Mouse (Mus musculus) kidney, adult 9 months (tissue): ENCODE data around the gene Rbfox1.

Source experiments
- DNase-seq: peaks from one replicate; pipeline ENCODE4 v3.0.0; 2022

Gene Rbfox1

GRCm38 (mm10) chr16:6503573-6504331 lies 618.6 kb downstream of the Rbfox1 start:
- peak; percentile 62 for DNase-seq

GRCm38 (mm10) chr16:6508924-6509323 lies 623.8 kb downstream of the Rbfox1 start:
- DNase-seq = no peak

GRCm38 (mm10) chr16:6519474-6519873 lies 634.3 kb downstream of the Rbfox1 start:
- no peak for DNase-seq

GRCm38 (mm10) chr16:6525507-6526170 lies 640.5 kb downstream of the Rbfox1 start:
- no peak for DNase-seq

- no peak for DNase-seq
These were observed 646.3 kb downstream of the Rbfox1 start for GRCm38 (mm10) chr16:6531459-6531858.

GRCm38 (mm10) chr16:6532077-6532995 lies 647.2 kb downstream of the Rbfox1 start:
- DNase-seq = no peak

GRCm38 (mm10) chr16:6555776-6556175 lies 670.6 kb downstream of the Rbfox1 start:
- DNase-seq = no peak

- DNase-seq = no peak
These were observed 672.6 kb downstream of the Rbfox1 start for GRCm38 (mm10) chr16:6557726-6558125.

- DNase-seq = no peak
These were observed 699.5 kb downstream of the Rbfox1 start for GRCm38 (mm10) chr16:6584700-6585099.

- DNase-seq = no peak
These were observed 700.0 kb downstream of the Rbfox1 start for GRCm38 (mm10) chr16:6585204-6585603.

- no peak for DNase-seq
These were observed 731.4 kb downstream of the Rbfox1 start for GRCm38 (mm10) chr16:6616526-6616925.

GRCm38 (mm10) chr16:6640330-6640729 lies 755.2 kb downstream of the Rbfox1 start:
- DNase-seq = no peak

- DNase-seq = no peak
These were observed 761.8 kb downstream of the Rbfox1 start for GRCm38 (mm10) chr16:6646941-6647340.

GRCm38 (mm10) chr16:6648753-6649152 lies 763.6 kb downstream of the Rbfox1 start:
- no peak for DNase-seq

GRCm38 (mm10) chr16:6658594-6658993 lies 773.4 kb downstream of the Rbfox1 start:
- DNase-seq = no peak

- no peak for DNase-seq
These were observed 801.1 kb downstream of the Rbfox1 start for GRCm38 (mm10) chr16:6686076-6686757.

- DNase-seq = no peak
These were observed 819.7 kb downstream of the Rbfox1 start for GRCm38 (mm10) chr16:6704847-6705246.

- DNase-seq = no peak
These were observed 827.2 kb downstream of the Rbfox1 start for GRCm38 (mm10) chr16:6712341-6712740.

GRCm38 (mm10) chr16:6715245-6715644 lies 830.1 kb downstream of the Rbfox1 start:
- DNase-seq = no peak

GRCm38 (mm10) chr16:6716214-6716911 lies 831.2 kb downstream of the Rbfox1 start:
- DNase-seq = peak; percentile 2

- DNase-seq = no peak
These were observed 833.9 kb downstream of the Rbfox1 start for GRCm38 (mm10) chr16:6719027-6719426.

GRCm38 (mm10) chr16:6732646-6733045 lies 847.5 kb downstream of the Rbfox1 start:
- DNase-seq = no peak
